Mouse (Mus musculus) stomach, embryonic 16.5 days (tissue): ENCODE measurements around the gene Lmln. TPM values are rescaled to one million over a fixed set of nuclear protein-coding genes. Genes with fewer than 3 reads are reported as not detected.
A peak's percentile ranks its signal among the peaks of the same experiment; 100 is the strongest.

ENCODE experiments used
- ATAC-seq: fragments of 200-750 bp; cut with Nextera tagmentation; 2 replicates; pipeline ENCODE4 v1.8.0; 2017; ENCODE audit warnings: moderate number of reproducible peaks, moderate TSS enrichment; ENCODE audit not compliant: insufficient read depth, low FRiP score
- H3K27ac ChIP-seq: fragments of 300-500 bp; sonication (generic); 2 replicates; pipeline ENCODE4 v1.5.1; 2014; ENCODE audit warnings: low read length
- H3K27me3 ChIP-seq: fragments of 300-500 bp; sonication (generic); 2 replicates; pipeline ENCODE4 v1.6.1; 2014; ENCODE audit warnings: low read length, control low read depth, mixed read lengths; ENCODE audit not compliant: control insufficient read depth, insufficient read depth
- H3K36me3 ChIP-seq: fragments of 300-500 bp; sonication (generic); 2 replicates; pipeline ENCODE4 v1.6.1; 2014; ENCODE audit warnings: low read length; ENCODE audit not compliant: control insufficient read depth, insufficient read depth
- H3K4me1 ChIP-seq: fragments of 300-500 bp; sonication (generic); 2 replicates; pipeline ENCODE4 v1.6.1; 2014; ENCODE audit warnings: low read length, control low read depth, mixed read lengths; ENCODE audit not compliant: control insufficient read depth, insufficient read depth
- H3K4me2 ChIP-seq: fragments of 300-500 bp; sonication (generic); 2 replicates; pipeline ENCODE4 v1.6.1; 2014; ENCODE audit warnings: low read depth, low read length, mixed read lengths
- H3K4me3 ChIP-seq: fragments of 300-500 bp; sonication (generic); replicated peaks from 2 replicates; pipeline ENCODE4 v1.5.1; 2014; ENCODE audit warnings: mild to moderate bottlenecking, low read length
- H3K9ac ChIP-seq: fragments of 300-500 bp; sonication (generic); 2 replicates; pipeline ENCODE4 v1.6.1; 2014; ENCODE audit warnings: low read length
- H3K9me3 ChIP-seq: fragments of 300-500 bp; sonication (generic); replicated peaks from 2 replicates; pipeline ENCODE4 v1.6.1; 2016; ENCODE audit warnings: low read length, control low read depth; ENCODE audit not compliant: control insufficient read depth
- WGBS: fragments of 180-500 bp; shearing (Covaris S2); extraction: QIAGEN DNeasy Blood & Tissue Kit; methylation state at CpG from one replicate; pipeline ENCODE4 v1.1.7; 2014; 5-methylcytosine and 5-hydroxymethylcytosine counted together
- polyA plus RNA-seq: library from polyadenylated mRNA; unstranded; fragments of >200 nt; fragmentation: Nextera tagmentation; extraction: Ambion mirVana; gene quantifications from 2 replicates; pipeline ENCODE4 v1.2.1, GENCODE M21; 2015

Lmln gene
- polyA plus RNA-seq, result 2.6 and 2.8 TPM in 2 replicates

DNA sequence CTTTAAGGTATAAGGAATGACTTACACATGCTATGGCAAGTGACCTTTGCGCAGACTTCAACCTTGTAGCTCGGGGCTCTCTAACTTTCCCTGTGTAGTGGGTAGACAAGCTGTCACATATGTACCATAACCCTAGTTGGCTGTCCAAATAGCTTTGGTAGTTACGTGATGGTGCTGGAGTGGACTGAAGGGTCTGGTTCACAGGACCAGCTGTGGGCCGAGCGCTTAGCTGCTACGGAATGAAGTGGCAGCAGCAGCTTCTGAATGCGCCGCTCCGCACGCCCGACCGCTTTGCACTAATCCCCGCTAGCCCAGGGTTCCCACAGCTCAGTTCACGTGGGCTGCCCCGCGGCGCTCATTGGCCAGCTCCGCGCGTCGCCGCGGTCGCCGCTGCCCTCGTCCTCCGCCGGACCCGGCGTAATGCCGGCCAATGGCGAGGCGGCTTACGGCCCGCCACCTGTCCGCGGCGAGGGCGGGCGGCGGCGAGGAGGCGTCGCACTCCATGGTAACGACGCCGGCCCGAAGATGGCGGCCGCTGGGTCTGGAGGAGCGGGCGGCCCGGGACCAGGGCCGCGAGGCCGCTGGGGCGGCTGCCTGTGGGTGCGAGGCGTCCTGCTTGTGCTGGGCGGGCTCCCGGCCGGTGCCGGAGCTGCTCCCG is at the start of gene Lmln:
Gene Lmln, plus strand, starts transcription at position 498 of the 658 bp plus-strand sequence.
- Histone ChIP-seq H3K9ac (peak within 1 kb of the TSS; percentile 80), H3K36me3 (peaks cover 10% of the 10 kb centered on the region; the same call in 1 of the 2 replicates), H3K27ac (peak within 1 kb of the TSS; percentile 60), H3K4me3 (peak within 1 kb of the TSS; percentile 83), H3K4me1 (peaks cover 9% of the 10 kb centered on the region), H3K27me3 (no peaks in the 10 kb centered on the region), H3K9me3 (no peaks in the 10 kb centered on the region), H3K4me2 (peak within 1 kb of the TSS; percentile 59)
- peak; percentile 97 for ATAC-seq
- WGBS, result under 1% methylated on average over 62 of the region's 64 CpGs

DNA sequence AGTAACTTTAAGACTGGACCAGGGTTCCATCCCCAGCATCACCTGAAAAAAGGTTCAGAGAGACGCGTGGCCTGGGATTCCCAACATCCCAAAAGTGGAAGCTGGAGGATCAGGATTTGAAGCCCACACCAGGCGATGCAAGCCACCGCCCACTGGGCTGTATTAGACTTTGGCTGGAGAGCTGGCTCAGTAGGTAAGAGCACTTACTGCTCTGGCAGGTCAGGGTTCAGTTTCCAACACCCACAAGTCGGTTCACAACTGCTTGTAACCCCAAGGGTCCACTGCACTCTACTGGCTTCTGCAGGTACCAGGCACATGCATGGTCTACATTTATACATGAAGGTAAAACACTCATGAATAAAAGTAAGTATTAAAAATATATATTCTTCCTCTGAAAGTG is 48.5 kb upstream of the Lmln start:
- Histone ChIP-seq H3K9ac (no peak overlapping the region), H3K27me3 (no peaks in the 10 kb centered on the region), H3K4me2 (no peak overlapping the region), H3K4me3 (no peak overlapping the region), H3K4me1 (0 out of 2 replicates have a peak, but pooled peaks cover 6% of the 10 kb centered on the region), H3K27ac (no peak overlapping the region), H3K9me3 (no peaks in the 10 kb centered on the region), H3K36me3 (peaks cover 14% of the 10 kb centered on the region)
- 90% methylated on average over 5 of the region's 5 CpGs for WGBS
- ATAC-seq, result no peak

- H3K4me1 ChIP-seq, result peaks cover 6% of the 10 kb centered on the region; the same call in 1 of the 2 replicates
- no peak overlapping the region for H3K27ac ChIP-seq
- no peak overlapping the region for H3K4me3 ChIP-seq
- no peaks in the 10 kb centered on the region for H3K9me3 ChIP-seq
- H3K9ac ChIP-seq, result no peak overlapping the region
- no peak overlapping the region for H3K4me2 ChIP-seq
- H3K36me3 ChIP-seq, result peaks cover 14% of the 10 kb centered on the region
- no peak for ATAC-seq
- no peaks in the 10 kb centered on the region for H3K27me3 ChIP-seq
- 96% methylated on average over 1 of the region's 1 CpGs for WGBS
Measured at GRCm38 (mm10) chr16:33014921-33015320, 47.4 kb upstream of the Lmln start.

DNA sequence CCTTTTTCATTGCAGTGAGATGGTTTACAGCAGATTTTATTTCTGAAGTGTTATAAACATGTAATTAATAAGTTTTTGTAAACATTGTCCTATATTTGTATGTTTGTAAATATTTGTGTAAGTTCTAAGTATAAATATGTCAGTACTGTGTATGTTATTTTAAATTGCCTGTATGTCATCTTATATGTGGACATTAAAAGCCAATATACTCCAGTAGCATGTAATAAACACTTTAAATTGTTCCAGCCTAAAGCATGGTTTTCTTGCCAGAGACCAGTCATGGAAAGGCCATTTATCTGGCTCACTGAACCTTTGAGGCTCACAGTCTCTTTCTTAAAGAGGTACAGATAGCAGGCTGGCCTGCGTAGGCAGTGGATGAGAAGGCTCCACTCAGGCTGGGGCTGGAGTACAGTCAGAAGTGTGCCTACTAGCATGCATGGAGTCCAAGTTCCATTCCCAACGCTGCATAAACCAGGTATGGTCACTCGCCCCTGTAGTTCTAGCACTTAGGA is 46.9 kb upstream of the Lmln start:
- WGBS, result 85% methylated on average over 3 of the region's 3 CpGs
- ATAC-seq, result no peak

DNA sequence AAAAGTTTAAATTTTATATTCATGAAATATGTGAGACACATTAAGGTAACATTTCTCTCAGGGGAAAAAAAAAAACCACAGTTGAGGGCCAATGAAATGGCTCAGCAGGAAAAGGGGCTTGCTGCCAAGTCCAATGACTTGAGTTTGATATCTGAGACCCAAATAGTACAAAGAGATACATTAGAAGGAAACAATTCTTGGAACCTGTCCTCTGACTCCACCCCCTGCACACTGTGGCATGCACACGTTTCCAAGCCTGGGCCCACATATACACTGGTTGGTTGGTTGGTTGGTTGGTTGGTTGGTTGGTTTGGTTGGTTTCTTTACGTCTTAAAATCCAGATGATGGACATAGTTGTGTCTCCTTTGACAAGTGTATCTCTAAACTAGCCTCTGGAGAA is 46.3 kb upstream of the Lmln start:
- H3K36me3 ChIP-seq, result peaks cover 11% of the 10 kb centered on the region; the same call in 1 of the 2 replicates
- ATAC-seq, result no peak
- no peak overlapping the region for H3K27ac ChIP-seq
- H3K27me3 ChIP-seq, result no peaks in the 10 kb centered on the region
- H3K4me3 ChIP-seq, result no peak overlapping the region
- WGBS, result 85% methylated on average over 2 of the region's 2 CpGs
- H3K4me2 ChIP-seq, result no peak overlapping the region
- no peaks in the 10 kb centered on the region for H3K9me3 ChIP-seq
- H3K4me1 ChIP-seq, result peaks cover 6% of the 10 kb centered on the region; the same call in 1 of the 2 replicates
- H3K9ac ChIP-seq, result no peak overlapping the region

More for the DNA sequence above, 46.9 kb upstream of the Lmln start:
- peaks cover 14% of the 10 kb centered on the region for H3K36me3 ChIP-seq
- no peaks in the 10 kb centered on the region for H3K9me3 ChIP-seq
- no peak overlapping the region for H3K27ac ChIP-seq
- no peak overlapping the region for H3K9ac ChIP-seq
- peaks cover 6% of the 10 kb centered on the region; the same call in 1 of the 2 replicates for H3K4me1 ChIP-seq
- H3K27me3 ChIP-seq, result no peaks in the 10 kb centered on the region
- H3K4me3 ChIP-seq, result no peak overlapping the region
- H3K4me2 ChIP-seq, result no peak overlapping the region

DNA sequence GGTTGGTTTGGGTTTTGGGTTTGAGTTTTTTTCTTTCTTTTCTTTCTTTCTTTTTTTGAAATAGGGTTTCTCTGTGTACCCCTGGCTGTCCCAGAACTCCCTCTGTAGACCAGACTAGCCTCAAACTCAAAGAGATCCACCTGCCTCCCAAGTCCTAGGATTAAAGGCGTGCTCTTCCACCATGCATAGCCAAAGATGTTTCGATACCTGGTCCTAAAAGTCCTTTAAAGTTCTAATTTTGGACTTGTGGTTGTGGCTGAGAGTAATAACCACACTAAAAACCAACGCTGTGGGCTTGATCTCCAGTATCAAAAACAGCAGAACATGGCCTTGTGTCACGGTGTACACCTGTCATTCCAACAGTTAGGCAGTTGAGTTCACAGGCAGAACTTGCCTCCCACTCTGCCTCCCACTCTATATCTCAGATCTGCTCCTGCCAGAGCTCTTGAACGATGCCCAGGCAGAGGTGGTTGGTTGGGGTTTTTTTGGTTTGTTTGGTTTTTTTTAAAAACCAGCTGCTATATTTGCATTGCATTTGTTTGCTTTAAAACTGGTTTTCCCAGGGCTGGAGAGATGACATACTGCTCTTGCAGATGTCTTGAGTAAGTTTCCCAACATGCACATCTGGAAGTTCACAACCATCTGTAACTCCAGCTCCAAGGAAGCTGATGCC is 44.5 kb upstream of the Lmln start:
- no peak overlapping the region for H3K27ac ChIP-seq
- no peak overlapping the region for H3K4me3 ChIP-seq
- ATAC-seq, result peak; percentile 64; the same call in 1 of the 2 replicates
- H3K4me1 ChIP-seq, result peaks cover 6% of the 10 kb centered on the region; the same call in 1 of the 2 replicates
- WGBS, result 74% methylated on average over 5 of the region's 5 CpGs
- peaks cover 11% of the 10 kb centered on the region; the same call in 1 of the 2 replicates for H3K36me3 ChIP-seq
- H3K9me3 ChIP-seq, result no peaks in the 10 kb centered on the region
- no peak overlapping the region for H3K9ac ChIP-seq
- H3K27me3 ChIP-seq, result no peaks in the 10 kb centered on the region
- H3K4me2 ChIP-seq, result no peak overlapping the region

- Histone ChIP-seq H3K9ac (peak overlapping the region; percentile 7; the same call in 1 of the 2 replicates), H3K27me3 (no peaks in the 10 kb centered on the region), H3K9me3 (no peaks in the 10 kb centered on the region), H3K4me2 (no peak overlapping the region), H3K4me1 (peaks cover 6% of the 10 kb centered on the region; the same call in 1 of the 2 replicates), H3K27ac (no peak overlapping the region), H3K4me3 (no peak overlapping the region), H3K36me3 (no peaks in the 10 kb centered on the region; the same call in 1 of the 2 replicates)
- ATAC-seq, result no peak
- WGBS, result 56% methylated on average over 21 of the region's 21 CpGs
Measured at GRCm38 (mm10) chr16:33019117-33019770, 43.1 kb upstream of the Lmln start.

DNA sequence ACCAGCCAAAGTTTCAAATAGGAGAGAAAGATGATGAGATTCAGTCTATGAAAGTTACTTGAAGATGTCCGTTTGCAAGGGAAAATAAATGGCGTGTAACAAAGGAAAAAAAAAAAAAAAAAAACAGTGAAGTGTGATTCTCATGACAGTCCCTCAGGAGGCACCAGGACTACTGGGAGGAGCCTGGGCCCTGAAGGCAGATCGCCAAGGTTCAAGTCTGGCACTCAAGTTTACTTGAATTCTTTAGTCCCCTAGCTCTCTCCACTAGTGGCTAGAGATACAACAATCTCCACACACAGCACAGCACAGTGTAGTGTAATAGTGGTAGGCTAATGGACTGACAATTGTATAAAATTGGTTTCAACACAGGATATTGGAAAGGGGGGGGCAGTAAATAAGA is 40.9 kb upstream of the Lmln start:
- Histone ChIP-seq H3K9me3 (no peaks in the 10 kb centered on the region), H3K36me3 (no peaks in the 10 kb centered on the region; the same call in 1 of the 2 replicates), H3K4me2 (no peak overlapping the region), H3K27ac (no peak overlapping the region), H3K27me3 (no peaks in the 10 kb centered on the region), H3K9ac (no peak overlapping the region), H3K4me3 (no peak overlapping the region), H3K4me1 (peaks cover 9% of the 10 kb centered on the region; the same call in 1 of the 2 replicates)
- WGBS, result 74% methylated on average over 3 of the region's 3 CpGs
- no peak for ATAC-seq
